Mouse (Mus musculus): ENCODE data around the gene Isca1. TPM values are rescaled to one million over a fixed set of nuclear protein-coding genes. Genes with fewer than 3 reads are reported as not detected.
"Not testable (repeated sequence)": the region's sequence is repeated elsewhere in the genome, so short reads cannot be mapped to it uniquely, and the experiment has no call there.

Isca1 gene
- polyA plus RNA-seq, 1 experiment from 2014 or later = 134 TPM

GRCm38 (mm10) chr13:59739397-59739796 lies 30.2 kb downstream of the Isca1 start:
- no peak overlapping the region for H3K4me3 ChIP-seq (replicated peaks; ENCODE audit: low read length)
- peaks cover 4% of the 10 kb centered on the region; the same call in 1 of the 2 replicates for H3K4me1 ChIP-seq (ENCODE audit: control insufficient read depth, insufficient read depth, low read length)

GRCm38 (mm10) chr13:59738455-59738854 lies 31.2 kb downstream of the Isca1 start:
- H3K4me2 ChIP-seq (ENCODE audit: low read depth, low read length) = no peak overlapping the region
- 81% methylated on average over 2 of the region's 2 CpGs for WGBS

More at GRCm38 (mm10) chr13:59739397-59739796, 30.2 kb downstream of the Isca1 start:
- H3K4me2 ChIP-seq (ENCODE audit: low read depth, low read length) = no peak overlapping the region
- no peaks in the 10 kb centered on the region for H3K27me3 ChIP-seq (ENCODE audit: control insufficient read depth, insufficient read depth, low read length)
- H3K36me3 ChIP-seq (ENCODE audit: control insufficient read depth, insufficient read depth, low read length) = no peaks in the 10 kb centered on the region
- ATAC-seq (ENCODE audit: insufficient read depth, low FRiP score) = peak; percentile 35; the same call in 1 of the 2 replicates
- no peak overlapping the region for H3K9ac ChIP-seq (ENCODE audit: low read length)
- WGBS = 84% methylated on average over 4 of the region's 4 CpGs
- H3K9me3 ChIP-seq (replicated peaks; ENCODE audit: control insufficient read depth, low read length) = no peaks in the 10 kb centered on the region
- no peak overlapping the region for H3K27ac ChIP-seq (ENCODE audit: low read length)

GRCm38 (mm10) chr13:59735190-59735589 lies 34.4 kb downstream of the Isca1 start:
- peaks cover 4% of the 10 kb centered on the region; the same call in 1 of the 2 replicates for H3K4me1 ChIP-seq (ENCODE audit: control insufficient read depth, insufficient read depth, low read length)
- H3K36me3 ChIP-seq (ENCODE audit: control insufficient read depth, insufficient read depth, low read length) = no peaks in the 10 kb centered on the region
- no peak overlapping the region for H3K4me3 ChIP-seq (replicated peaks; ENCODE audit: low read length)
- H3K27me3 ChIP-seq (ENCODE audit: control insufficient read depth, insufficient read depth, low read length) = no peaks in the 10 kb centered on the region
- WGBS = 27% methylated on average over 3 of the region's 3 CpGs
- H3K4me2 ChIP-seq (ENCODE audit: low read depth, low read length) = no peak overlapping the region
- no peak for ATAC-seq (ENCODE audit: insufficient read depth, low FRiP score)
- no peak overlapping the region for H3K9ac ChIP-seq (ENCODE audit: low read length)
- no peak overlapping the region for H3K27ac ChIP-seq (ENCODE audit: low read length)
- H3K9me3 ChIP-seq (replicated peaks; ENCODE audit: control insufficient read depth, low read length) = no peaks in the 10 kb centered on the region

More at GRCm38 (mm10) chr13:59738455-59738854, 31.2 kb downstream of the Isca1 start:
- peaks cover 4% of the 10 kb centered on the region; the same call in 1 of the 2 replicates for H3K4me1 ChIP-seq (ENCODE audit: control insufficient read depth, insufficient read depth, low read length)
- no peaks in the 10 kb centered on the region for H3K36me3 ChIP-seq (ENCODE audit: control insufficient read depth, insufficient read depth, low read length)
- H3K4me3 ChIP-seq (replicated peaks; ENCODE audit: low read length) = no peak overlapping the region
- ATAC-seq (ENCODE audit: insufficient read depth, low FRiP score) = no peak
- no peak overlapping the region for H3K9ac ChIP-seq (ENCODE audit: low read length)
- H3K27ac ChIP-seq (ENCODE audit: low read length) = no peak overlapping the region
- H3K27me3 ChIP-seq (ENCODE audit: control insufficient read depth, insufficient read depth, low read length) = no peaks in the 10 kb centered on the region
- no peaks in the 10 kb centered on the region for H3K9me3 ChIP-seq (replicated peaks; ENCODE audit: control insufficient read depth, low read length)

GRCm38 (mm10) chr13:59734347-59734746 lies 35.3 kb downstream of the Isca1 start:
- not testable (repeated sequence) for H3K36me3 ChIP-seq (ENCODE audit: control insufficient read depth, insufficient read depth, low read length); H3K27ac ChIP-seq (ENCODE audit: low read length); H3K27me3 ChIP-seq (ENCODE audit: control insufficient read depth, insufficient read depth, low read length); ATAC-seq (ENCODE audit: insufficient read depth, low FRiP score); H3K9me3 ChIP-seq (replicated peaks; ENCODE audit: control insufficient read depth, low read length); H3K4me1 ChIP-seq (ENCODE audit: control insufficient read depth, insufficient read depth, low read length); H3K9ac ChIP-seq (ENCODE audit: low read length); H3K4me3 ChIP-seq (replicated peaks; ENCODE audit: low read length); H3K4me2 ChIP-seq (ENCODE audit: low read depth, low read length)
- WGBS = 27% methylated on average over 6 of the region's 6 CpGs

- peaks cover 4% of the 10 kb centered on the region; the same call in 1 of the 2 replicates for H3K4me1 ChIP-seq (ENCODE audit: control insufficient read depth, insufficient read depth, low read length)
- H3K9ac ChIP-seq (ENCODE audit: low read length) = no peak overlapping the region
- no peaks in the 10 kb centered on the region for H3K36me3 ChIP-seq (ENCODE audit: control insufficient read depth, insufficient read depth, low read length)
- no peak overlapping the region for H3K27ac ChIP-seq (ENCODE audit: low read length)
- H3K27me3 ChIP-seq (ENCODE audit: control insufficient read depth, insufficient read depth, low read length) = no peaks in the 10 kb centered on the region
- ATAC-seq (ENCODE audit: insufficient read depth, low FRiP score) = no peak
- 89% methylated on average over 3 of the region's 4 CpGs for WGBS
- H3K9me3 ChIP-seq (replicated peaks; ENCODE audit: control insufficient read depth, low read length) = no peaks in the 10 kb centered on the region
- H3K4me2 ChIP-seq (ENCODE audit: low read depth, low read length) = no peak overlapping the region
- H3K4me3 ChIP-seq (replicated peaks; ENCODE audit: low read length) = no peak overlapping the region
These were observed 35.7 kb downstream of the Isca1 start for GRCm38 (mm10) chr13:59733936-59734335.

- Histone ChIP-seq H3K4me1 (ENCODE audit: control insufficient read depth, insufficient read depth, low read length) (peaks cover 7% of the 10 kb centered on the region; the same call in 1 of the 2 replicates), H3K4me2 (ENCODE audit: low read depth, low read length) (no peak within 1 kb of the TSS), H3K27me3 (ENCODE audit: control insufficient read depth, insufficient read depth, low read length) (no peaks in the 10 kb centered on the region), H3K4me3 (replicated peaks; ENCODE audit: low read length) (no peak within 1 kb of the TSS), H3K9me3 (replicated peaks; ENCODE audit: control insufficient read depth, low read length) (no peaks in the 10 kb centered on the region), H3K9ac (ENCODE audit: low read length) (no peak within 1 kb of the TSS), H3K36me3 (ENCODE audit: control insufficient read depth, insufficient read depth, low read length) (no peaks in the 10 kb centered on the region), H3K27ac (ENCODE audit: low read length) (no peak within 1 kb of the TSS)
- 41% methylated on average over 7 of the region's 7 CpGs for WGBS
- ATAC-seq (ENCODE audit: insufficient read depth, low FRiP score) = no peak
These were observed 38.0 kb downstream of the Isca1 start, which contains the start of gene Spata31d1d for GRCm38 (mm10) chr13:59731652-59732051. Gene Spata31d1d, minus strand, starts transcription at chr13:59731752.

- no peak overlapping the region for H3K4me3 ChIP-seq (replicated peaks; ENCODE audit: low read length)
- WGBS = 23% methylated on average over 7 of the region's 7 CpGs
- H3K4me2 ChIP-seq (ENCODE audit: low read depth, low read length) = no peak overlapping the region
These were observed 41.1 kb downstream of the Isca1 start for GRCm38 (mm10) chr13:59728378-59729093.

GRCm38 (mm10) chr13:59726139-59726867 lies 43.3 kb downstream of the Isca1 start:
- Histone ChIP-seq H3K9me3 (replicated peaks; ENCODE audit: control insufficient read depth, low read length) (no peaks in the 10 kb centered on the region; the same call in 1 of the 2 replicates), H3K9ac (ENCODE audit: low read length) (peak overlapping the region; percentile 34; the same call in 1 of the 2 replicates), H3K4me2 (ENCODE audit: low read depth, low read length) (peak overlapping the region; percentile 40), H3K4me1 (ENCODE audit: control insufficient read depth, insufficient read depth, low read length) (peaks cover 9% of the 10 kb centered on the region; the same call in 1 of the 2 replicates), H3K27me3 (ENCODE audit: control insufficient read depth, insufficient read depth, low read length) (no peaks in the 10 kb centered on the region), H3K4me3 (replicated peaks; ENCODE audit: low read length) (peak overlapping the region; percentile 13; the same call in 1 of the 2 replicates), H3K36me3 (ENCODE audit: control insufficient read depth, insufficient read depth, low read length) (no peaks in the 10 kb centered on the region), H3K27ac (ENCODE audit: low read length) (no peak overlapping the region)
- ATAC-seq (ENCODE audit: insufficient read depth, low FRiP score) = no peak
- WGBS = 28% methylated on average over 29 of the region's 29 CpGs

More at GRCm38 (mm10) chr13:59728378-59729093, 41.1 kb downstream of the Isca1 start:
- Histone ChIP-seq H3K9me3 (replicated peaks; ENCODE audit: control insufficient read depth, low read length) (no peaks in the 10 kb centered on the region; the same call in 1 of the 2 replicates), H3K27ac (ENCODE audit: low read length) (no peak overlapping the region), H3K36me3 (ENCODE audit: control insufficient read depth, insufficient read depth, low read length) (no peaks in the 10 kb centered on the region), H3K4me1 (ENCODE audit: control insufficient read depth, insufficient read depth, low read length) (peaks cover 9% of the 10 kb centered on the region; the same call in 1 of the 2 replicates), H3K9ac (ENCODE audit: low read length) (0 out of 2 replicates have a peak overlapping the region, but pooled peaks have one; percentile 5), H3K27me3 (ENCODE audit: control insufficient read depth, insufficient read depth, low read length) (no peaks in the 10 kb centered on the region)
- ATAC-seq (ENCODE audit: insufficient read depth, low FRiP score) = peak; percentile 75; the same call in 1 of the 2 replicates

GRCm38 (mm10) chr13:59722089-59722488 lies 47.5 kb downstream of the Isca1 start:
- H3K36me3 ChIP-seq (ENCODE audit: control insufficient read depth, insufficient read depth, low read length); H3K4me1 ChIP-seq (ENCODE audit: control insufficient read depth, insufficient read depth, low read length); H3K4me2 ChIP-seq (ENCODE audit: low read depth, low read length); H3K27ac ChIP-seq (ENCODE audit: low read length); ATAC-seq (ENCODE audit: insufficient read depth, low FRiP score); H3K4me3 ChIP-seq (replicated peaks; ENCODE audit: low read length); H3K9ac ChIP-seq (ENCODE audit: low read length); H3K27me3 ChIP-seq (ENCODE audit: control insufficient read depth, insufficient read depth, low read length); H3K9me3 ChIP-seq (replicated peaks; ENCODE audit: control insufficient read depth, low read length): not testable (repeated sequence)
- 82% methylated on average over 1 of the region's 1 CpGs for WGBS

Measured in stomach, embryonic 16.5 days (tissue).